Mouse (Mus musculus): ENCODE measurements around the gene Gm9857. TPM values are rescaled to one million over a fixed set of nuclear protein-coding genes. Genes with fewer than 3 reads are reported as not detected.
A peak's percentile ranks its signal among the peaks of the same experiment; 100 is the strongest.

Gene Gm9857
- polyA plus RNA-seq, 1 experiment from 2014 or later = not detected

DNA sequence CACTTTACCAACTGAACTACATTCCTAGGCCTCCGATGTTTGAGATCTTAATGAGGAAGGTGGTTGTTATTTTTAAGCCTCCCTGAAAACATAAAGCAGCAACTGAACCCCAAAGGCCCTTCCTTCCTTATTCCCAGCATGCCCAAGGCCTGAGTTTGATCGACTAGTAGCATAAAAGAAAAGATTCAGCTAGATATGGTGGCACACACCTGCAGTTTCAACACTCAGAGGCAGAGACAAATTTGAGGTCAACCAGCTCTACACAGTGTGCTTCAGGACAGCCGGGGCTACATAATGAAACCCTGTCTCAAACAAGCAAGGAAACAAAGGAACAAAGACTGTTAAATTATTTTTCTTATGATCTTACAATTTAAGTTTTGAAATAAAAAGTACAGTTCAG lies 23.5 kb upstream of the Gm9857 start:
- WGBS = 82% methylated on average over 3 of the region's 3 CpGs
- H3K9ac ChIP-seq = no peak overlapping the region
- no peaks in the 10 kb centered on the region for H3K27me3 ChIP-seq (replicated peaks)
- no peak overlapping the region for H3K27ac ChIP-seq (ENCODE audit: poor library complexity, severe bottlenecking)
- no peaks in the 10 kb centered on the region for H3K9me3 ChIP-seq (replicated peaks)
- H3K4me2 ChIP-seq = no peak overlapping the region
- H3K4me1 ChIP-seq (replicated peaks) = peaks cover 5% of the 10 kb centered on the region; the same call in 1 of the 2 replicates
- no peak overlapping the region for H3K4me3 ChIP-seq
- H3K36me3 ChIP-seq = no peaks in the 10 kb centered on the region
- ATAC-seq (ENCODE audit: insufficient number of reproducible peaks, low FRiP score) = no peak

DNA sequence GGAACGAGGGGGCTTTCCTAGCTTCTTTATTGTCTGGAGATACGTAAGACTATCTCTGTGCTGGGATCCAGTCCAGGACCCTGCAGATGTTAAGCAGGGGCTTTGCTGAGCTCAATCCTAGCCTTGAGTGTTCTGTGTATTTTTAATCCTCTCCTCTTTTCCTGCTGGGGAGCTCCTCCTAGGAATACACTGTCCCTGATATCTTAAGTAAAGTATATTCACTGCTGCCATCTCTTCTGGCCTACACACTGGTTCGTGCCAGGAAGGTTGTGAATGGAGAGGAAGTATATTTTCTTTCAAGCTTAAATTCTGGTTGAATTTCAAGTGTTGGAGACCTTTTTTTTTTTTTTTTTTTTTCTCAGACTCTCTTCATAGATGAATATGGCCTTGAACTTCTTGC lies 23.0 kb upstream of the Gm9857 start:
- Histone ChIP-seq H3K9me3 (replicated peaks) (no peaks in the 10 kb centered on the region), H3K27me3 (replicated peaks) (no peaks in the 10 kb centered on the region), H3K4me1 (replicated peaks) (peaks cover 5% of the 10 kb centered on the region; the same call in 1 of the 2 replicates), H3K4me3 (no peak overlapping the region), H3K36me3 (no peaks in the 10 kb centered on the region), H3K9ac (no peak overlapping the region), H3K4me2 (no peak overlapping the region), H3K27ac (ENCODE audit: poor library complexity, severe bottlenecking) (no peak overlapping the region)
- 62% methylated on average over 3 of the region's 3 CpGs for WGBS
- ATAC-seq (ENCODE audit: insufficient number of reproducible peaks, low FRiP score) = no peak

DNA sequence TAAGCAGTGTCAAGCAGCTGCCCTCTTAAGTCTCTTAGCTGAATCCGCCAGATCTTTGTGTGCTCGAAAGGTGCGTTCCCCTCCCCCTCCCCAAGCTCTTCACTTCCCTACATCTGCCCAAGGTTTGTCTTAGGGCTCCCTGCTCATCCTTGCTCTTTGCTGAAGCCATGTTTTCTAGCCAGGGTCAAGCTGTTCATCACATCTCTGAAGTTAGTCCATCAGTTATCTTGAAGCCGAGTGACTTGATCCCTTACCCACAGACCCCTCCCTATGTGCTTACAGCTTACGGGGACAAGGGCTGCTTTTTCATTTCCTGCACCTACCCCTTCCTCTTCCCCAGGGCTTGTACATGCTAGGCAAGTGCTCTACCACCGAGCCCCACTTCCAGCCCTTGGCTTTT lies 21.4 kb upstream of the Gm9857 start:
- no peaks in the 10 kb centered on the region for H3K9me3 ChIP-seq (replicated peaks)
- H3K4me1 ChIP-seq (replicated peaks) = peaks cover 5% of the 10 kb centered on the region; the same call in 1 of the 2 replicates
- no peaks in the 10 kb centered on the region for H3K36me3 ChIP-seq
- no peaks in the 10 kb centered on the region for H3K27me3 ChIP-seq (replicated peaks)
- peak overlapping the region; percentile 51 for H3K4me2 ChIP-seq
- H3K4me3 ChIP-seq = 0 out of 2 replicates have a peak overlapping the region, but pooled peaks have one; percentile 2
- 49% methylated on average over 6 of the region's 6 CpGs for WGBS
- ATAC-seq (ENCODE audit: insufficient number of reproducible peaks, low FRiP score) = no peak
- H3K27ac ChIP-seq (ENCODE audit: poor library complexity, severe bottlenecking) = no peak overlapping the region
- H3K9ac ChIP-seq = no peak overlapping the region

DNA sequence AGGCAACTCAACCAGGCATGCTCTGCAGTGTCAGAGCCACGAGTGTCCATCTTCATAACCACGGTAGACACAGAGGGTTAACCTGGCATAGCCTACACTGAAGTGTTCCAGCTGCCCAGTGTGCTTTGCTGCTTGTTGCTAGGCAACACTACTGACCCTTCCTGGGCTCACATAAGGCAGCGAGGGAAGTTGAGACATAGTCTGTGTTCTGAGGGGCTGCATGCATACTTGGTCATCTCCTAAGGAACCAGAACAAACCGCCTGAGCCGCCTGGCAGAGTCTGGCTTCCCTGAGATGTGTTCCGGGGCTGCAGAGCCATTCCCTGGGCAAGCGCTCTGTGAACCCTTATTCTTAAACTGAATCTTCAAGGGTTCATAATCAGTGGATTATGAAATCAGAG lies 21.0 kb upstream of the Gm9857 start:
- H3K9ac ChIP-seq = no peak overlapping the region
- 45% methylated on average over 7 of the region's 7 CpGs for WGBS
- H3K4me1 ChIP-seq (replicated peaks) = peaks cover 5% of the 10 kb centered on the region; the same call in 1 of the 2 replicates
- no peaks in the 10 kb centered on the region for H3K27me3 ChIP-seq (replicated peaks)
- H3K4me3 ChIP-seq = 0 out of 2 replicates have a peak overlapping the region, but pooled peaks have one; percentile 2
- no peak overlapping the region for H3K27ac ChIP-seq (ENCODE audit: poor library complexity, severe bottlenecking)
- H3K4me2 ChIP-seq = peak overlapping the region; percentile 51
- ATAC-seq (ENCODE audit: insufficient number of reproducible peaks, low FRiP score) = no peak
- H3K36me3 ChIP-seq = no peaks in the 10 kb centered on the region
- no peaks in the 10 kb centered on the region for H3K9me3 ChIP-seq (replicated peaks)

DNA sequence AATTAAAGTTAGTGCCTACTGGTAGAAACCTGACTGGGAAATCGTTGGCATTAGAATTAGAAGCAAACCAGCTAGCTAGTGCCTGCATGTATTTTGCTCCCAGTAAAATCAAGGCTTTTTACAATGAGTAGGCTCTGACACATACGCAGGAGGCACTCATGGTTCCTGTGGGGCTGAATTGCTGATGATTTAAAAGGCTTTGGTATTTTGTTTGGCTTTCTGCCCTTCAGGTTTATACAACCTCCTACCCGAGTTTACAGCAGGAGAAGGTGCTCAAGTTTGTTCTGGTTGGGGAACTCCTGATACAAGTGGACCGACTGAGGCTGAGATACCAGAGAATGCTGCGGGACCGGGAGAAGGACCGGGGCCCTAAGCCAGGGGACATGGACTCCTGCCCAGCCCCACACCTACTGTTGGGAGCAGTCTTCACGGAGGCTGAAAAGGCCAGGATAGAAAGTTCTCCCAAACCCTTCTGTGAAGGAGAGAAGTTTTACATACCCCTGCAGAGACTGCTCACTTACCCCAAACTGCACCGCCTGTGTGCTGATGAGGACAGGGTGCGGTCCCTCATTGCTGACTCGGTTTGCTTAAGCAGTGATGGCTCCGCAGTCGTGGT lies 19.5 kb upstream of the Gm9857 start:
- Histone ChIP-seq H3K4me2 (no peak overlapping the region), H3K4me1 (replicated peaks) (peaks cover 5% of the 10 kb centered on the region; the same call in 1 of the 2 replicates), H3K4me3 (no peak overlapping the region), H3K27ac (ENCODE audit: poor library complexity, severe bottlenecking) (no peak overlapping the region), H3K27me3 (replicated peaks) (no peaks in the 10 kb centered on the region), H3K36me3 (no peaks in the 10 kb centered on the region), H3K9ac (no peak overlapping the region), H3K9me3 (replicated peaks) (no peaks in the 10 kb centered on the region)
- no peak for ATAC-seq (ENCODE audit: insufficient number of reproducible peaks, low FRiP score)
- WGBS = 73% methylated on average over 13 of the region's 13 CpGs

DNA sequence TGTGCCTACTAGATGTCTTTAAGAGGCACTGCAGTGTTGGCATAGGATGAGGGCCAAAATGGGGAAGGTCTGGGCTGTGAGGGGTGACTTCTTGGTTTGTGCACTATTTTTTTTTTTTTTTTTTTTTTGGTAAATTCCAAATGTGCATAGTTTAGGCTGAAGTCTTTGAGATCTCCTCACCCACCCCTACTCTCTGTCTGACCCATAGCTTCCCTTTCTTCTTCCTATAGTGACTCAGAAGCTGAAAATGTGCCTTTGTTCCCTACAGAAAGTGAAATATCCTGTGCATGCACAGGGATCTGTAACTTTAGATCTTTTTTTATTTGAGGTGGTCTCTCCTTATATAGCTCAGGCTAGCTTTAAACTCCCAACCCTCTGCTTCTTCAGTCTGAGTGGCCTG lies 17.7 kb upstream of the Gm9857 start:
- H3K4me3 ChIP-seq = no peak overlapping the region
- no peaks in the 10 kb centered on the region for H3K9me3 ChIP-seq (replicated peaks)
- no peak overlapping the region for H3K9ac ChIP-seq
- no peaks in the 10 kb centered on the region for H3K36me3 ChIP-seq
- H3K4me2 ChIP-seq = no peak overlapping the region
- no peak for ATAC-seq (ENCODE audit: insufficient number of reproducible peaks, low FRiP score)
- peaks cover 5% of the 10 kb centered on the region; the same call in 1 of the 2 replicates for H3K4me1 ChIP-seq (replicated peaks)
- H3K27me3 ChIP-seq (replicated peaks) = no peaks in the 10 kb centered on the region
- no peak overlapping the region for H3K27ac ChIP-seq (ENCODE audit: poor library complexity, severe bottlenecking)

DNA sequence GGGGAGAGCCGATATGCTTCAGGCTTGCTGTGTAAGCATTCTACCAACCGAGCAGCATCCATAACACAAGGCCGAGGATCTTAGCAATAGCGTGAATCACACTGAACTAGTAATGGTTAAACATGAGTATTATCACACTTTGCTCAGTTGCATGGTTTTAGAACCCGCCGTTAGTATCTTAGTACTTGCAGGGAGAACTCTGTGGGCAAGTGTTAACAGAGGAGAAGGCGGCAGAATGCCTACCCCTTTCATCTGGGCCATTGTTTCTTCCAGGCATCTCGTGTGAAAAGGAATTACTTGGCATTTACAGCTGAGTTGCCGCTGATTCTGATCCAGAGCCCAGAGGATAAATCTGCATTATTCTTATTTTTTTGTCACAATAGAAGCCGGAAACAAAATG lies 751 bp upstream of the Gm9857 start:
- Histone ChIP-seq H3K9ac (no peak overlapping the region), H3K36me3 (no peaks in the 10 kb centered on the region), H3K27me3 (replicated peaks) (no peaks in the 10 kb centered on the region), H3K4me2 (no peak overlapping the region), H3K4me3 (no peak overlapping the region), H3K27ac (ENCODE audit: poor library complexity, severe bottlenecking) (no peak overlapping the region), H3K4me1 (replicated peaks) (no peaks in the 10 kb centered on the region; the same call in 1 of the 2 replicates), H3K9me3 (replicated peaks) (0 out of 2 replicates have a peak, but pooled peaks cover 3% of the 10 kb centered on the region)
- 82% methylated on average over 10 of the region's 10 CpGs for WGBS
- no peak for ATAC-seq (ENCODE audit: insufficient number of reproducible peaks, low FRiP score)

DNA sequence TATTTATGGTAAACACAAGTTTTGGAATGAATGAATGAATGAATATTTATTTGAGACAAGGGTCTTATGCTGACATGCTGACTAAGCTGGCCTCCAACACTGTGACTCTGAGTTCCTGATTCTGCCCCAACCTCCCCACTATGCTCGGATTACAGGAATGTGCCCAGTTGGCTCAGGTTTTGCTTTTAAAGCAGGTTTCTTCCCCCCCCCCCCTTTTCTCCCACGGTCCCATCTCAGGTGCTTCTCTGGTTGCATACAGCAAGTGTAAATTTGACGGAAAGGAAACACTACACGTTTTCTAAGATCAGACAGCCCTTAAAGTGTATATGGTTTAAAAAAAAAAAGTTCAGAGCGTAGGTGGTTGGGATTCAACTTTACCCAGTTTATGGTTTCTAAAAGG lies 672 bp downstream of the Gm9857 start, which contains the start of gene Henmt1:
TSS of gene Henmt1 (plus strand) at position 301 of the 400 bp plus-strand sequence.
- Histone ChIP-seq H3K4me1 (replicated peaks) (no peaks in the 10 kb centered on the region; the same call in 1 of the 2 replicates), H3K27me3 (replicated peaks) (no peaks in the 10 kb centered on the region), H3K4me2 (peak within 1 kb of the TSS; percentile 70), H3K4me3 (peak within 1 kb of the TSS; percentile 41), H3K9me3 (replicated peaks) (0 out of 2 replicates have a peak, but pooled peaks cover 3% of the 10 kb centered on the region), H3K9ac (0 out of 2 replicates have a peak within 1 kb of the TSS, but pooled peaks have one; percentile 4), H3K36me3 (no peaks in the 10 kb centered on the region), H3K27ac (ENCODE audit: poor library complexity, severe bottlenecking) (no peak within 1 kb of the TSS)
- WGBS = 76% methylated on average over 5 of the region's 5 CpGs
- no peak for ATAC-seq (ENCODE audit: insufficient number of reproducible peaks, low FRiP score)

DNA sequence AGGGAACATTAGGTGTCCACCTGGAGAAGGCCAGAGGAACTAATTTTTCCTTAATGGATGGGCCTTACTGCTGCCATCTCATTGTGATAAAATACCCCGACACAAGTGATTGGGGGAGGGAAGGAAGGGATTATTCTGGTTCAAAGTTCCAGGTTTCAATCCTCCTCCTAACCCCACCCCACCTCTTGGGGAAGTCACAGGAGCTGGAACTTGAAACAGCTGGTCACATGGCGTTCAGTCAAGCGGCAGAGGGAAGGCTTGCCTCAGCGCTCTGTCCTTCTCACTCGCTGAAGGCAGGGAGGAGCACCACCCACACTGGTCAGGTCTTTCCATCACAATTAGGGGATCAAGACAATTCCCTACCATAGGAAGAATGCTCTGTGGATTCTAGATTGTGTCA lies 1.6 kb downstream of the Gm9857 start:
- Histone ChIP-seq H3K9ac (no peak overlapping the region), H3K27me3 (replicated peaks) (no peaks in the 10 kb centered on the region), H3K4me1 (replicated peaks) (no peaks in the 10 kb centered on the region; the same call in 1 of the 2 replicates), H3K36me3 (no peaks in the 10 kb centered on the region), H3K4me2 (no peak overlapping the region), H3K9me3 (replicated peaks) (0 out of 2 replicates have a peak, but pooled peaks cover 3% of the 10 kb centered on the region), H3K4me3 (no peak overlapping the region), H3K27ac (ENCODE audit: poor library complexity, severe bottlenecking) (no peak overlapping the region)
- 83% methylated on average over 5 of the region's 5 CpGs for WGBS
- ATAC-seq (ENCODE audit: insufficient number of reproducible peaks, low FRiP score) = no peak

DNA sequence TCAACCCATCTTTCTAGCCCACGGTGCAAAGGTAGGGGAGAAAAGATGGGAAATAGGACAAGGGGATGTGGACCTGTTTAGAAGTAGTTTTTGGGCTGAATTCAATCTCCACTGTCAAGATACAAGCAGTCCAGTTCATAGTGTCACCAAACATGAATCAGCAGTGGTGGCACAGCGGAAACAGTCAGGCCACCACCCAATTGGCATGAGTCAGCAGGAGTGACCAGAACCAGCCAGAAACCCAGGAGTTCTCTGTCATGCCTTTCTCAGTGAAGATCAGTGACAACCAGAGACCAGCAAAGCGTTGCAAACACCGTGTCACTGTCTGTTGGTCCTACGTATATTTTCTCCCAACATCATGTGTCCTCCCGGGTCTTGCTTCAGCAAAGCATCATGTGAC lies 6.7 kb downstream of the Gm9857 start:
- ATAC-seq (ENCODE audit: insufficient number of reproducible peaks, low FRiP score) = peak; percentile 72; the same call in 1 of the 2 replicates
- Histone ChIP-seq H3K4me1 (replicated peaks) (no peaks in the 10 kb centered on the region), H3K9ac (no peak overlapping the region), H3K27me3 (replicated peaks) (no peaks in the 10 kb centered on the region), H3K36me3 (no peaks in the 10 kb centered on the region), H3K4me2 (no peak overlapping the region), H3K27ac (ENCODE audit: poor library complexity, severe bottlenecking) (no peak overlapping the region), H3K9me3 (replicated peaks) (0 out of 2 replicates have a peak, but pooled peaks cover 4% of the 10 kb centered on the region), H3K4me3 (no peak overlapping the region)
- 87% methylated on average over 6 of the region's 6 CpGs for whole genome bisulfite sequencing

DNA sequence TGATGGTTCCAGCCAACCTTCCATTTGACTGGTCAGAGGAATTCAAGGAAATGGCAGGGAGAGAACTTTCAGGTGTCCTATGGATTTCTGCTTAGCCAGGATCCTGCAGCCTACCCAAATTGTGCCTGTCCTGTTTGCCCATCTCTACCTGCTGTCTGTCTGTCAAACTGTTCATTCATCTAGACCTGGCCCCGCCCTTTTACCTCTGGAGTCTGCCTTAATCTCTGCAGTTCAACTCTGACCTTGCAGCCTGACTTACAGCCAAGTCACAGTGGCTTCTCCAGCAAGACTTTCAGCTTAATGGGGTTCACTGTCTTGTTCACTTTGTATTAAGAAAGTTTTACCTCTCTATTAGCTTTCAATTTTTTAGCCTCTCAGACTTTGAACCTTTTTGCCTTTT lies 13.9 kb downstream of the Gm9857 start:
- Histone ChIP-seq H3K27ac (ENCODE audit: poor library complexity, severe bottlenecking) (no peak overlapping the region), H3K4me2 (no peak overlapping the region), H3K9me3 (replicated peaks) (peaks cover 4% of the 10 kb centered on the region; the same call in 1 of the 2 replicates), H3K9ac (no peak overlapping the region), H3K4me3 (no peak overlapping the region), H3K27me3 (replicated peaks) (no peaks in the 10 kb centered on the region), H3K36me3 (no peaks in the 10 kb centered on the region), H3K4me1 (replicated peaks) (no peaks in the 10 kb centered on the region)
- ATAC-seq (ENCODE audit: insufficient number of reproducible peaks, low FRiP score) = no peak
- 78% methylated on average over 1 of the region's 1 CpGs for WGBS

Data from heart, embryonic 12.5 days (tissue).